Mouse (Mus musculus) ES-Bruce4 (cell line): ENCODE results near the gene Enpp7.

Source experiments
- CTCF ChIP-seq: IDR thresholded peaks from one replicate; pipeline ENCODE4 v1.8.1; 2011; ENCODE audit warnings: low read depth, low read length
- EP300 ChIP-seq: IDR thresholded peaks from 2 replicates; pipeline ENCODE4 v1.6.1; 2011; ENCODE audit warnings: low read depth, low read length; ENCODE audit not compliant: insufficient read depth
- POLR2A ChIP-seq: IDR thresholded peaks from one replicate; pipeline ENCODE4 v1.8.1; 2011; ENCODE audit warnings: low read length; ENCODE audit not compliant: insufficient read depth

- TF ChIP-seq CTCF = no peak
- TF ChIP-seq POLR2A = no peak
- TF ChIP-seq EP300 = no peak
Observed at GRCm38 (mm10) chr11:118955016-118955415, 33.0 kb upstream of the Enpp7 start.
